Mouse (Mus musculus) midbrain, embryonic 13.5 days (tissue): Measurements from ENCODE around the gene Thoc7. TPM values are rescaled to one million over a fixed set of nuclear protein-coding genes. Genes with fewer than 3 reads are reported as not detected.
A peak's percentile ranks its signal among the peaks of the same experiment; 100 is the strongest.

Experiments used
- ATAC-seq: fragments of 200-750 bp; cut with Nextera tagmentation; 2 replicates; pipeline ENCODE4 v1.8.0; 2017; ENCODE audit warnings: mild to moderate bottlenecking, moderate TSS enrichment, moderate library complexity
- H3K27ac ChIP-seq: fragments of 300-500 bp; sonication (generic); 2 replicates; pipeline ENCODE4 v1.5.1; 2015; ENCODE audit warnings: inconsistent platforms, mild to moderate bottlenecking, moderate library complexity
- H3K27me3 ChIP-seq: fragments of 300-500 bp; sonication (generic); 2 replicates; pipeline ENCODE4 v1.6.1; 2015; ENCODE audit warnings: mild to moderate bottlenecking, inconsistent platforms
- H3K36me3 ChIP-seq: fragments of 300-500 bp; sonication (generic); 2 replicates; pipeline ENCODE4 v1.6.1; 2015; ENCODE audit warnings: mild to moderate bottlenecking, inconsistent platforms
- H3K4me1 ChIP-seq: fragments of 300-500 bp; sonication (generic); replicated peaks from 2 replicates; pipeline ENCODE4 v1.6.1; 2015; ENCODE audit warnings: inconsistent platforms
- H3K4me2 ChIP-seq: fragments of 300-500 bp; sonication (generic); replicated peaks from 2 replicates; pipeline ENCODE4 v1.6.1; 2015; ENCODE audit warnings: moderate library complexity, mild to moderate bottlenecking, inconsistent platforms
- H3K4me3 ChIP-seq: fragments of 300-500 bp; sonication (generic); replicated peaks from 2 replicates; pipeline ENCODE4 v1.5.1; 2015; ENCODE audit warnings: mild to moderate bottlenecking, inconsistent platforms
- H3K9ac ChIP-seq: fragments of 300-500 bp; sonication (generic); replicated peaks from 2 replicates; pipeline ENCODE4 v1.6.1; 2015; ENCODE audit warnings: mild to moderate bottlenecking, inconsistent platforms
- H3K9me3 ChIP-seq: fragments of 300-500 bp; sonication (generic); 2 replicates; pipeline ENCODE4 v1.6.1; 2016; ENCODE audit warnings: mild to moderate bottlenecking, inconsistent platforms
- WGBS: fragments of 180-500 bp; shearing (Covaris S2); methylation state at CpG from one replicate; pipeline ENCODE4 v1.1.7; 2015; 5-methylcytosine and 5-hydroxymethylcytosine counted together
- polyA plus RNA-seq: library from polyadenylated mRNA; unstranded; fragments of >200 nt; fragmentation: Nextera tagmentation; extraction: Ambion mirVana; gene quantifications from 2 replicates; pipeline ENCODE4 v1.2.1, GENCODE M21; 2015

The Thoc7 gene
- polyA plus RNA-seq, 1 experiment from 2014 or later, result 196 TPM

- peak; percentile 60 for ATAC-seq
- Histone ChIP-seq H3K4me3 (no peak overlapping the region), H3K4me1 (no peaks in the 10 kb centered on the region)
Observed at GRCm38 (mm10) chr14:13917208-13917607, 44.4 kb downstream of the Thoc7 start.

GRCm38 (mm10) chr14:13915207-13915606 is 46.4 kb downstream of the Thoc7 start:
- no peaks in the 10 kb centered on the region for H3K27me3 ChIP-seq
- no peak overlapping the region for H3K4me2 ChIP-seq
- no peaks in the 10 kb centered on the region for H3K9me3 ChIP-seq
- 65% methylated on average over 4 of the region's 4 CpGs for WGBS
- H3K4me1 ChIP-seq, result no peaks in the 10 kb centered on the region
- H3K9ac ChIP-seq, result no peak overlapping the region
- no peak overlapping the region for H3K4me3 ChIP-seq
- no peak overlapping the region for H3K27ac ChIP-seq
- no peak for ATAC-seq
- H3K36me3 ChIP-seq, result no peaks in the 10 kb centered on the region

More at GRCm38 (mm10) chr14:13917208-13917607, 44.4 kb downstream of the Thoc7 start:
- Histone ChIP-seq H3K27ac (no peak overlapping the region), H3K9ac (no peak overlapping the region), H3K27me3 (no peaks in the 10 kb centered on the region), H3K4me2 (no peak overlapping the region), H3K9me3 (no peaks in the 10 kb centered on the region), H3K36me3 (no peaks in the 10 kb centered on the region)
- 89% methylated on average over 10 of the region's 10 CpGs for WGBS

- H3K27me3 ChIP-seq, result no peaks in the 10 kb centered on the region
- no peak within 1 kb of the TSS for H3K27ac ChIP-seq
- no peak within 1 kb of the TSS for H3K9ac ChIP-seq
- H3K4me2 ChIP-seq, result no peak within 1 kb of the TSS
- ATAC-seq, result no peak
- H3K9me3 ChIP-seq, result no peaks in the 10 kb centered on the region
- H3K4me1 ChIP-seq, result no peaks in the 10 kb centered on the region
- H3K36me3 ChIP-seq, result no peaks in the 10 kb centered on the region
- no peak within 1 kb of the TSS for H3K4me3 ChIP-seq
- 32% methylated on average over 1 of the region's 1 CpGs for WGBS
Observed at GRCm38 (mm10) chr14:13914387-13915082, 47.1 kb downstream of the Thoc7 start, which contains the start of gene Gm281. Gene Gm281 (minus strand): TSS chr14:13914478.

GRCm38 (mm10) chr14:13910148-13910547 is 51.5 kb downstream of the Thoc7 start:
- ATAC-seq, result no peak
- Histone ChIP-seq H3K9me3 (no peaks in the 10 kb centered on the region), H3K4me2 (no peak overlapping the region), H3K4me3 (no peak overlapping the region), H3K27me3 (no peaks in the 10 kb centered on the region), H3K27ac (no peak overlapping the region), H3K36me3 (no peaks in the 10 kb centered on the region), H3K9ac (no peak overlapping the region), H3K4me1 (no peaks in the 10 kb centered on the region)
- WGBS, result 95% methylated on average over 2 of the region's 2 CpGs

DNA sequence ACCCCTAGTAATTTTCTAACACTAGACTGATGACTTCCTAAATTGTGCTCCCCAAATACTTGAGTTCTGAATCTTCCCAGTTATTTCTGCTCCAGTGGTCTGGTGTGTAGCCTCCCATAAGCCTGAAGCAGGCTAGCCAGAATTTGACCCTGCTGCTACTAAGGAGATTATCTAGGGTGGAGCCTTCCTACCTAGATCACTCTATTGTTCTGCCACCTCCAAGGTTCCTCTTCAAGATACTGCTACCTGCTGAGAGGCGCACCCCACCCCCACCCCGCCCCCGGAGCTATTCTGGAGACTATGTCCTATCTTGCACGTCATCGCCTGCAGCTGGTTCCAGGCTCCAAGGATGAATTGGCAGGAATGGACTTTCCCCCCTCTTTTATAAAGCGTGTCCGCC is 54.5 kb downstream of the Thoc7 start:
- Histone ChIP-seq H3K4me3 (no peak overlapping the region), H3K36me3 (no peaks in the 10 kb centered on the region), H3K27me3 (no peaks in the 10 kb centered on the region), H3K9me3 (no peaks in the 10 kb centered on the region), H3K9ac (no peak overlapping the region), H3K4me1 (no peaks in the 10 kb centered on the region), H3K4me2 (no peak overlapping the region), H3K27ac (no peak overlapping the region)
- no peak for ATAC-seq
- 88% methylated on average over 7 of the region's 7 CpGs for WGBS

- Histone ChIP-seq H3K9me3 (no peaks in the 10 kb centered on the region), H3K4me2 (no peak overlapping the region), H3K4me3 (no peak overlapping the region), H3K27me3 (no peaks in the 10 kb centered on the region), H3K36me3 (no peaks in the 10 kb centered on the region), H3K4me1 (no peaks in the 10 kb centered on the region), H3K27ac (no peak overlapping the region), H3K9ac (no peak overlapping the region)
- no peak for ATAC-seq
- WGBS, result 88% methylated on average over 1 of the region's 1 CpGs
Observed at GRCm38 (mm10) chr14:13906461-13906860, 55.2 kb downstream of the Thoc7 start.

- Histone ChIP-seq H3K4me1 (no peaks in the 10 kb centered on the region), H3K9me3 (no peaks in the 10 kb centered on the region), H3K4me2 (peak overlapping the region; percentile 83), H3K27ac (no peak overlapping the region), H3K9ac (peak overlapping the region; percentile 76), H3K4me3 (peak overlapping the region; percentile 52), H3K27me3 (no peaks in the 10 kb centered on the region; the same call in 1 of the 2 replicates), H3K36me3 (no peaks in the 10 kb centered on the region)
- under 1% methylated on average over 22 of the region's 22 CpGs for WGBS
- peak; percentile 95 for ATAC-seq
Observed at GRCm38 (mm10) chr14:13901611-13902067, 60.0 kb downstream of the Thoc7 start.

Other genes starting within 250 kb of the Thoc7 start
- not detected in 2 replicates for gene Gm281, start 47.4 kb downstream of the Thoc7 start, polyA plus RNA-seq
- gene Atxn7, start 412 bp downstream of the Thoc7 start, polyA plus RNA-seq, result 3.4 and 3.8 TPM in 2 replicates
- 285 and 292 TPM in 2 replicates for gene Psmd6, start 159.1 kb upstream of the Thoc7 start, polyA plus RNA-seq
- not detected in 2 replicates for gene Olfr720, start 225.0 kb upstream of the Thoc7 start, polyA plus RNA-seq